Mouse (Mus musculus) MEL (cell line): ENCODE data around the gene Cracr2a. TPM values are rescaled to one million over a fixed set of nuclear protein-coding genes. Genes with fewer than 3 reads are reported as not detected.

Experiments
- DNase-seq: peaks from one replicate; pipeline ENCODE4 v3.0.0; 2011; ENCODE audit warnings: low read depth, low spot score
- H3K27ac ChIP-seq: 2 replicates; pipeline ENCODE4 v1.5.1; 2012; ENCODE audit warnings: low read depth, mild to moderate bottlenecking, control low read depth, low read length, moderate library complexity; ENCODE audit not compliant: control insufficient read depth
- H3K27me3 ChIP-seq, 2 experiments: fragments of 150-350 bp in 1 of 2; sonication (generic) in 1 of 2; 2 replicates each; pipeline ENCODE4 v1.6.1; 2012; ENCODE audit warnings: low read length in 2 of 2, mild to moderate bottlenecking in 2 of 2, improper control_type of control experiment in 1 of 2, moderate library complexity in 1 of 2; ENCODE audit not compliant: insufficient read depth in 2 of 2, control insufficient read depth in 1 of 2
- H3K36me3 ChIP-seq, 2 experiments: 2 replicates each; pipeline ENCODE4 v1.6.1; 2012 to 2014; ENCODE audit warnings: low read length in 2 of 2, improper control_type of control experiment in 1 of 2, inconsistent platforms in 1 of 2, mild to moderate bottlenecking in 1 of 2; ENCODE audit not compliant: insufficient read depth in 2 of 2, control insufficient read depth in 1 of 2
- H3K4me1 ChIP-seq, 2 experiments: fragments of 150-350 bp in 1 of 2; sonication (generic) in 1 of 2; 2 replicates each; pipeline ENCODE4 v1.6.1; 2012; ENCODE audit warnings: low read length in 2 of 2, improper control_type of control experiment in 1 of 2, mild to moderate bottlenecking in 1 of 2; ENCODE audit not compliant: insufficient read depth in 2 of 2, control insufficient read depth in 1 of 2
- H3K4me3 ChIP-seq, 2 experiments: fragments of 150-350 bp in 1 of 2; sonication (generic) in 1 of 2; 2 replicates each; pipeline ENCODE4 v1.5.1; 2012; ENCODE audit warnings: low read depth in 2 of 2, low read length in 2 of 2, mild to moderate bottlenecking in 2 of 2, moderate library complexity in 2 of 2, control low read depth in 1 of 2, improper control_type of control experiment in 1 of 2; ENCODE audit not compliant: control insufficient read depth in 1 of 2, insufficient read depth in 1 of 2
- H3K79me2 ChIP-seq: 2 replicates; pipeline ENCODE4 v1.6.1; 2012; ENCODE audit warnings: mild to moderate bottlenecking, low read length, moderate library complexity; ENCODE audit not compliant: control insufficient read depth, poor library complexity, insufficient read depth
- H3K9ac ChIP-seq: 2 replicates; pipeline ENCODE4 v1.6.1; 2012; ENCODE audit warnings: low read depth, mild to moderate bottlenecking, control low read depth, low read length, moderate library complexity; ENCODE audit not compliant: control insufficient read depth, poor library complexity, severe bottlenecking
- H3K9me3 ChIP-seq: fragments of 150-350 bp; sonication (generic); replicated peaks from 2 replicates; pipeline ENCODE4 v1.6.1; 2012; ENCODE audit warnings: mild to moderate bottlenecking, low read length, improper control_type of control experiment, moderate library complexity; ENCODE audit not compliant: insufficient read depth
- CHD2 ChIP-seq: IDR thresholded peaks from 2 replicates; pipeline ENCODE4 v1.6.1; 2011; ENCODE audit warnings: low read length, improper control_type of control experiment
- CTCF ChIP-seq, 3 experiments: IDR thresholded peaks in 2 of 3; conservative IDR thresholded peaks in 1 of 3; 2 replicates each; pipeline ENCODE4 v1.5.1; 2011 to 2012; ENCODE audit warnings: low read length in 3 of 3, low read depth in 2 of 3, mild to moderate bottlenecking in 2 of 3, improper control_type of control experiment in 1 of 3, inconsistent platforms in 1 of 3, mixed read lengths in 1 of 3, moderate library complexity in 1 of 3; ENCODE audit not compliant: control insufficient read depth in 1 of 3, insufficient read depth in 1 of 3, poor library complexity in 1 of 3, severe bottlenecking in 1 of 3
- E2F4 ChIP-seq: IDR thresholded peaks from 2 replicates; pipeline ENCODE4 v1.6.1; 2011; ENCODE audit warnings: low read depth, low read length, improper control_type of control experiment, borderline replicate concordance
- EP300 ChIP-seq, 2 experiments: IDR thresholded peaks; 2 replicates each; pipeline ENCODE4 v1.6.1; 2011; ENCODE audit warnings: improper control_type of control experiment in 2 of 2, low read length in 2 of 2, low read depth in 1 of 2, mild to moderate bottlenecking in 1 of 2
- HCFC1 ChIP-seq: IDR thresholded peaks from 2 replicates; pipeline ENCODE4 v1.6.1; 2012; ENCODE audit warnings: low read depth, mild to moderate bottlenecking, inconsistent platforms, low read length, improper control_type of control experiment, moderate library complexity
- KAT2A ChIP-seq: conservative IDR thresholded peaks from 2 replicates; pipeline ENCODE4 v1.6.1; 2012; ENCODE audit warnings: low read depth, low read length, improper control_type of control experiment, inconsistent platforms
- MYC ChIP-seq: IDR thresholded peaks from 2 replicates; pipeline ENCODE4 v1.6.1; 2011; ENCODE audit warnings: low read depth, mild to moderate bottlenecking, low read length, improper control_type of control experiment, moderate library complexity
- NELFE ChIP-seq: IDR thresholded peaks from 2 replicates; pipeline ENCODE4 v1.6.1; 2011; ENCODE audit warnings: low read depth, low read length, improper control_type of control experiment
- NRF1 ChIP-seq: IDR thresholded peaks from 2 replicates; pipeline ENCODE4 v1.6.1; 2014; ENCODE audit warnings: low read depth, mild to moderate bottlenecking, inconsistent platforms, low read length, improper control_type of control experiment, moderate library complexity; ENCODE audit not compliant: poor library complexity, insufficient read depth, severe bottlenecking
- POLR2AphosphoS5 ChIP-seq: IDR thresholded peaks from 2 replicates; pipeline ENCODE4 v1.6.1; 2012; ENCODE audit warnings: low read depth, borderline replicate concordance, mild to moderate bottlenecking, inconsistent platforms, low read length, moderate library complexity, mixed read lengths
- SIN3A ChIP-seq: IDR thresholded peaks from 2 replicates; pipeline ENCODE4 v1.6.1; 2012; ENCODE audit warnings: low read length, improper control_type of control experiment, inconsistent platforms
- SMC3 ChIP-seq: IDR thresholded peaks from 2 replicates; pipeline ENCODE4 v1.6.1; 2011; ENCODE audit warnings: low read depth, low read length, improper control_type of control experiment
- TAL1 ChIP-seq: IDR thresholded peaks from 2 replicates; pipeline ENCODE4 v1.6.1; 2012; ENCODE audit warnings: mild to moderate bottlenecking, inconsistent platforms, low read length, moderate library complexity, mixed read lengths
- TCF12 ChIP-seq: IDR thresholded peaks from 2 replicates; pipeline ENCODE4 v1.6.1; 2014; ENCODE audit warnings: low read depth, mild to moderate bottlenecking, inconsistent platforms, low read length, improper control_type of control experiment, moderate library complexity
- USF1 ChIP-seq: IDR thresholded peaks from 2 replicates; pipeline ENCODE4 v1.6.1; 2014; ENCODE audit warnings: low read depth, mild to moderate bottlenecking, inconsistent platforms, low read length, improper control_type of control experiment, moderate library complexity
- ZC3H11A ChIP-seq: IDR thresholded peaks from 2 replicates; pipeline ENCODE4 v1.6.1; 2012; ENCODE audit warnings: low read depth, mild to moderate bottlenecking, inconsistent platforms, low read length, improper control_type of control experiment
- ZNF384 ChIP-seq: IDR thresholded peaks from 2 replicates; pipeline ENCODE4 v1.6.1; 2012; ENCODE audit warnings: low read depth, mild to moderate bottlenecking, inconsistent platforms, low read length, improper control_type of control experiment
- polyA plus RNA-seq, 2 experiments: library from polyadenylated mRNA; stranded (reverse) in 1 of 2; unstranded in 1 of 2; fragments of >175 nt in 1 of 2; fragments of >200 nt in 1 of 2; gene quantifications; 2 replicates each; pipeline versions ENCODE4 v1.2.1 to v1.2.4; 2012; ENCODE audit warnings: low replicate concordance in 2 of 2, low read depth in 1 of 2; ENCODE audit not compliant: insufficient read length in 2 of 2, insufficient read depth in 1 of 2, missing spikeins in 1 of 2
- total RNA-seq: library from RNA; depleted of rRNA; stranded (reverse); fragments of 300-350 nt; gene quantifications from 2 replicates; pipeline ENCODE4 v1.2.3, GENCODE M21; 2012

Cracr2a gene
- total and polyA plus RNA-seq, 3 experiments: 2.2 to 3.1 TPM; not detected in 1

- DNase-seq: no peak
- TF ChIP-seq TAL1: no peak
- no peak for TF ChIP-seq USF1
- no peak for TF ChIP-seq CTCF (IDR thresholded peaks at IDR 0.05 in 2 of 3, conservative IDR thresholded peaks at IDR 0.05 in 1 of 3; ENCODE audit: control insufficient read depth in 1 of 3, insufficient read depth in 1 of 3, low read depth in 2 of 3, low read length in 3 of 3, poor library complexity in 1 of 3, severe bottlenecking in 1 of 3)
- TF ChIP-seq CHD2: no peak
- no peak for TF ChIP-seq NRF1
- no peak for TF ChIP-seq TCF12
- TF ChIP-seq EP300 (IDR thresholded peaks at IDR 0.05; ENCODE audit: low read depth in 1 of 2, low read length in 2 of 2): no peak
- no peak for TF ChIP-seq NELFE
- no peak for TF ChIP-seq POLR2AphosphoS5
- TF ChIP-seq KAT2A: no peak
- H3K4me3 ChIP-seq: no peak overlapping the region
- no peak overlapping the region for H3K27ac ChIP-seq
- H3K9me3 ChIP-seq: no peaks in the 10 kb centered on the region
- H3K9ac ChIP-seq: no peak overlapping the region
- no peaks in the 10 kb centered on the region for H3K27me3 ChIP-seq
- no peaks in the 10 kb centered on the region; a peak in 1 of 4 replicates for H3K36me3 ChIP-seq
- no peaks in the 10 kb centered on the region for H3K4me1 ChIP-seq
- H3K79me2 ChIP-seq: no peaks in the 10 kb centered on the region
Measured at GRCm38 (mm10) chr6:127573779-127574463, 12.8 kb downstream of the Cracr2a start.

DNA sequence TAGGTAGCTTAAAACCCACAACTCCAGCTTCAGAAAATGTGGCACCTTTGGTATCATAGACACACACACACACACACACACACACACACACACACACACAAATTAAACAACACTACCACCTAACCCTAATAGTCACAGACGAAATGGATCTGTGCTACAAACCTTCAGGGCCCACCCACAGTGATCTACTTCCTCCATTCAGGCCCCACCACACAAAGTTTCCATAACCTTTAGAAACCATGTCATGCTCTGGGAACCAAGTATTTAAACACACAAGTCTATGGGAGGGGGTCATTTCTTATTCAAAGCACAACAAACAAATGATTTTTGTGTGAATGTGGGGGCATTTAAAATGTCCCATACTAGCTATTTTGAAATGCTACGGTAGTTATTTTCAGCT, 14.1 kb downstream of the Cracr2a start:
- no peaks in the 10 kb centered on the region for H3K9me3 ChIP-seq
- H3K27ac ChIP-seq: no peak overlapping the region
- no peak for DNase-seq
- H3K4me3 ChIP-seq: no peak overlapping the region
- TF ChIP-seq ZC3H11A (no peak), KAT2A (no peak), SMC3 (no peak), MYC (no peak), E2F4 (no peak), ZNF384 (no peak), SIN3A (no peak), HCFC1 (no peak)
- no peaks in the 10 kb centered on the region for H3K79me2 ChIP-seq
- no peaks in the 10 kb centered on the region for H3K27me3 ChIP-seq
- no peaks in the 10 kb centered on the region for H3K4me1 ChIP-seq
- no peaks in the 10 kb centered on the region; a peak in 1 of 4 replicates for H3K36me3 ChIP-seq
- H3K9ac ChIP-seq: no peak overlapping the region
